Mouse (Mus musculus): ENCODE data around the gene Lce6a. TPM values are rescaled to one million over a fixed set of nuclear protein-coding genes. Genes with fewer than 3 reads are reported as not detected.
A peak's percentile ranks its signal among the peaks of the same experiment; 100 is the strongest.

Gene Lce6a
- polyA plus RNA-seq, 1 experiment from 2014 or later = not detected

GRCm38 (mm10) chr3:92578652-92579413, 42.6 kb downstream of the Lce6a start:
- Histone ChIP-seq H3K9me3 (ENCODE audit: low read length) (no peaks in the 10 kb centered on the region), H3K36me3 (ENCODE audit: insufficient read depth, low read length) (no peaks in the 10 kb centered on the region), H3K9ac (replicated peaks; ENCODE audit: low read depth) (no peak overlapping the region), H3K27ac (ENCODE audit: low read length) (no peak overlapping the region), H3K4me2 (replicated peaks; ENCODE audit: low read depth, low read length) (no peak overlapping the region), H3K4me1 (ENCODE audit: insufficient read depth, low read depth, low read length) (no peaks in the 10 kb centered on the region), H3K27me3 (replicated peaks; ENCODE audit: insufficient read depth, low read length) (no peaks in the 10 kb centered on the region), H3K4me3 (ENCODE audit: low read depth, low read length) (no peak overlapping the region)
- TF ChIP-seq CTCF (IDR thresholded peaks at IDR 0.05) (no peak), EP300 (IDR thresholded peaks at IDR 0.05) (no peak)
- WGBS = 58% methylated on average over 4 of the region's 4 CpGs
- DNase-seq (ENCODE audit: low spot score) = no peak
- ATAC-seq = no peak

GRCm38 (mm10) chr3:92573449-92574041, 47.9 kb downstream of the Lce6a start, which contains the start of gene Ivl:
TSS of gene Ivl (minus strand) at chr3:92573735.
- TF ChIP-seq CTCF (IDR thresholded peaks at IDR 0.05) = no peak
- no peak for TF ChIP-seq EP300 (IDR thresholded peaks at IDR 0.05)
- WGBS = 45% methylated on average over 1 of the region's 1 CpGs
- peak; percentile 68 for ATAC-seq
- Histone ChIP-seq H3K4me2 (replicated peaks; ENCODE audit: low read depth, low read length) (no peak within 1 kb of the TSS), H3K27me3 (replicated peaks; ENCODE audit: insufficient read depth, low read length) (no peaks in the 10 kb centered on the region), H3K4me1 (ENCODE audit: insufficient read depth, low read depth, low read length) (no peaks in the 10 kb centered on the region), H3K9me3 (ENCODE audit: low read length) (no peaks in the 10 kb centered on the region), H3K36me3 (ENCODE audit: insufficient read depth, low read length) (no peaks in the 10 kb centered on the region), H3K27ac (ENCODE audit: low read length) (peak within 1 kb of the TSS; percentile 44; the same call in 1 of the 2 replicates), H3K9ac (replicated peaks; ENCODE audit: low read depth) (no peak within 1 kb of the TSS), H3K4me3 (ENCODE audit: low read depth, low read length) (no peak within 1 kb of the TSS)
- DNase-seq (ENCODE audit: low spot score) = peak; percentile 35

- WGBS = 40% methylated on average over 2 of the region's 2 CpGs
- TF ChIP-seq CTCF (IDR thresholded peaks at IDR 0.05) = no peak
- TF ChIP-seq EP300 (IDR thresholded peaks at IDR 0.05) = no peak
- Histone ChIP-seq H3K4me3 (ENCODE audit: low read depth, low read length) (no peak overlapping the region), H3K36me3 (ENCODE audit: insufficient read depth, low read length) (no peaks in the 10 kb centered on the region), H3K27me3 (replicated peaks; ENCODE audit: insufficient read depth, low read length) (no peaks in the 10 kb centered on the region), H3K27ac (ENCODE audit: low read length) (peak overlapping the region; percentile 44; the same call in 1 of the 2 replicates), H3K9ac (replicated peaks; ENCODE audit: low read depth) (no peak overlapping the region), H3K9me3 (ENCODE audit: low read length) (no peaks in the 10 kb centered on the region), H3K4me1 (ENCODE audit: insufficient read depth, low read depth, low read length) (no peaks in the 10 kb centered on the region), H3K4me2 (replicated peaks; ENCODE audit: low read depth, low read length) (no peak overlapping the region)
- DNase-seq (ENCODE audit: low spot score) = no peak
- no peak for ATAC-seq
Measured at GRCm38 (mm10) chr3:92572514-92573155, 48.8 kb downstream of the Lce6a start.

Other genes with a start within 250 kb of the Lce6a start
- not detected in 2 replicates for gene Sprr2h, start 236.0 kb downstream of the Lce6a start, polyA plus RNA-seq (2015; fragmentation: Nextera tagmentation; extraction: Ambion mirVana)
- gene Sprr2i, start 213.7 kb downstream of the Lce6a start, polyA plus RNA-seq (2015; fragmentation: Nextera tagmentation; extraction: Ambion mirVana) = not detected in 2 replicates
- not detected in 2 replicates for gene Sprr2j-ps, start 203.6 kb downstream of the Lce6a start, polyA plus RNA-seq (2015; fragmentation: Nextera tagmentation; extraction: Ambion mirVana)
- 7.4 TPM in 2 replicates for gene Gm9774, start 192.2 kb downstream of the Lce6a start, polyA plus RNA-seq (2015; fragmentation: Nextera tagmentation; extraction: Ambion mirVana)
- not detected in 2 replicates for gene Sprr2k, start 189.1 kb downstream of the Lce6a start, polyA plus RNA-seq (2015; fragmentation: Nextera tagmentation; extraction: Ambion mirVana)
- not detected in 2 replicates for gene Sprr1b, start 182.9 kb downstream of the Lce6a start, polyA plus RNA-seq (2015; fragmentation: Nextera tagmentation; extraction: Ambion mirVana)
- not detected in 2 replicates for gene Sprr3, start 162.9 kb downstream of the Lce6a start, polyA plus RNA-seq (2015; fragmentation: Nextera tagmentation; extraction: Ambion mirVana)
- 2.0 and 2.7 TPM in 2 replicates for gene Sprr1a, start 135.8 kb downstream of the Lce6a start, polyA plus RNA-seq (2015; fragmentation: Nextera tagmentation; extraction: Ambion mirVana)
- gene Sprr4, start 121.2 kb downstream of the Lce6a start, polyA plus RNA-seq (2015; fragmentation: Nextera tagmentation; extraction: Ambion mirVana) = not detected in 2 replicates
- gene 2310046K23Rik, start 87.1 kb downstream of the Lce6a start, polyA plus RNA-seq (2015; fragmentation: Nextera tagmentation; extraction: Ambion mirVana) = not detected in 2 replicates
- 2.2 and 3.4 TPM in 2 replicates for gene Ivl, start 47.9 kb downstream of the Lce6a start, polyA plus RNA-seq (2015; fragmentation: Nextera tagmentation; extraction: Ambion mirVana)
- gene Smcp, start 32.7 kb downstream of the Lce6a start, polyA plus RNA-seq (2015; fragmentation: Nextera tagmentation; extraction: Ambion mirVana) = not detected in 2 replicates
- gene 2210017I01Rik, start 14.2 kb downstream of the Lce6a start, polyA plus RNA-seq (2015; fragmentation: Nextera tagmentation; extraction: Ambion mirVana) = not detected in 2 replicates
- 0.27 TPM in 1 of 2 replicates, not detected in the other for gene Lce1a1, start 26.6 kb upstream of the Lce6a start, polyA plus RNA-seq (2015; fragmentation: Nextera tagmentation; extraction: Ambion mirVana)
- gene Lce1b, start 35.3 kb upstream of the Lce6a start, polyA plus RNA-seq (2015; fragmentation: Nextera tagmentation; extraction: Ambion mirVana) = not detected in 2 replicates
- gene Lce1a2, start 48.7 kb upstream of the Lce6a start, polyA plus RNA-seq (2015; fragmentation: Nextera tagmentation; extraction: Ambion mirVana) = not detected in 2 replicates
- not detected in 2 replicates for gene Lce1c, start 57.6 kb upstream of the Lce6a start, polyA plus RNA-seq (2015; fragmentation: Nextera tagmentation; extraction: Ambion mirVana)
- gene Lce1d, start 65.5 kb upstream of the Lce6a start, polyA plus RNA-seq (2015; fragmentation: Nextera tagmentation; extraction: Ambion mirVana) = not detected in 2 replicates
- gene Lce1e, start 87.4 kb upstream of the Lce6a start, polyA plus RNA-seq (2015; fragmentation: Nextera tagmentation; extraction: Ambion mirVana) = not detected in 2 replicates
- not detected in 2 replicates for gene Lce1f, start 98.7 kb upstream of the Lce6a start, polyA plus RNA-seq (2015; fragmentation: Nextera tagmentation; extraction: Ambion mirVana)
- gene Gm38119, start 117.4 kb upstream of the Lce6a start, polyA plus RNA-seq (2015; fragmentation: Nextera tagmentation; extraction: Ambion mirVana) = not detected in 2 replicates
- gene Lce1g, start 130.7 kb upstream of the Lce6a start, polyA plus RNA-seq (2015; fragmentation: Nextera tagmentation; extraction: Ambion mirVana) = not detected in 2 replicates
- not detected in 2 replicates for gene Lce1h, start 143.4 kb upstream of the Lce6a start, polyA plus RNA-seq (2015; fragmentation: Nextera tagmentation; extraction: Ambion mirVana)
- not detected in 2 replicates for gene Lce1i, start 157.2 kb upstream of the Lce6a start, polyA plus RNA-seq (2015; fragmentation: Nextera tagmentation; extraction: Ambion mirVana)
- not detected in 2 replicates for gene Lce1j, start 168.9 kb upstream of the Lce6a start, polyA plus RNA-seq (2015; fragmentation: Nextera tagmentation; extraction: Ambion mirVana)
- not detected in 2 replicates for gene Lce1k, start 186.2 kb upstream of the Lce6a start, polyA plus RNA-seq (2015; fragmentation: Nextera tagmentation; extraction: Ambion mirVana)
- gene Kprp, start 205.6 kb upstream of the Lce6a start, polyA plus RNA-seq (2015; fragmentation: Nextera tagmentation; extraction: Ambion mirVana) = not detected in 2 replicates
- gene Lce1l, start 229.6 kb upstream of the Lce6a start, polyA plus RNA-seq (2015; fragmentation: Nextera tagmentation; extraction: Ambion mirVana) = not detected in 2 replicates
- gene 2310050C09Rik, start 248.6 kb upstream of the Lce6a start, polyA plus RNA-seq (2015; fragmentation: Nextera tagmentation; extraction: Ambion mirVana) = not detected in 2 replicates